Mouse (Mus musculus) neural tube, embryonic 10.5 days (tissue): Measurements from ENCODE around the gene Fbxw4.
"Not testable (repeated sequence)": the region's sequence is repeated elsewhere in the genome, so short reads cannot be mapped to it uniquely, and the experiment has no call there.

Experiments used
- DNase-seq: peaks from one replicate; pipeline ENCODE4 v3.0.0-alpha.2; 2017; ENCODE audit warnings: low spot score; ENCODE audit errors: extremely low spot score

The Fbxw4 gene

GRCm38 (mm10) chr19:45580235-45580634 lies 79.9 kb downstream of the Fbxw4 start:
- DNase-seq: no peak

GRCm38 (mm10) chr19:45579416-45579815 lies 80.7 kb downstream of the Fbxw4 start:
- no peak for DNase-seq

GRCm38 (mm10) chr19:45578976-45579375 lies 81.1 kb downstream of the Fbxw4 start:
- DNase-seq: no peak

- DNase-seq: no peak
Measured at GRCm38 (mm10) chr19:45577141-45577750, 82.9 kb downstream of the Fbxw4 start.

- no peak for DNase-seq
Measured at GRCm38 (mm10) chr19:45575632-45576001, 84.5 kb downstream of the Fbxw4 start.

- DNase-seq: no peak
Measured at GRCm38 (mm10) chr19:45574941-45575631, 85.0 kb downstream of the Fbxw4 start.

GRCm38 (mm10) chr19:45574339-45574898 lies 85.7 kb downstream of the Fbxw4 start:
- no peak for DNase-seq

GRCm38 (mm10) chr19:45573861-45574267 lies 86.2 kb downstream of the Fbxw4 start:
- DNase-seq: peak; percentile 58

GRCm38 (mm10) chr19:45573033-45573432 lies 87.1 kb downstream of the Fbxw4 start:
- no peak for DNase-seq

GRCm38 (mm10) chr19:45567367-45567766 lies 92.7 kb downstream of the Fbxw4 start:
- no peak for DNase-seq

- no peak for DNase-seq
Measured at GRCm38 (mm10) chr19:45565925-45566715, 94.0 kb downstream of the Fbxw4 start.

- DNase-seq: peak; percentile 90
Measured at GRCm38 (mm10) chr19:45560153-45560890, 99.8 kb downstream of the Fbxw4 start, which contains the start of the genes Poll and Gm17018. Gene Poll (minus strand): TSS chr19:45560531. Gene Gm17018 (plus strand): TSS chr19:45560615.

GRCm38 (mm10) chr19:45554136-45554535 lies 106.0 kb downstream of the Fbxw4 start:
- DNase-seq: no peak

GRCm38 (mm10) chr19:45552187-45552586 lies 107.9 kb downstream of the Fbxw4 start:
- DNase-seq: no peak

- DNase-seq: no peak
Measured at GRCm38 (mm10) chr19:45549948-45550347, 110.2 kb downstream of the Fbxw4 start.

GRCm38 (mm10) chr19:45549128-45549915 lies 110.8 kb downstream of the Fbxw4 start:
- no peak for DNase-seq

GRCm38 (mm10) chr19:45548196-45548595 lies 111.9 kb downstream of the Fbxw4 start:
- not testable (repeated sequence) for DNase-seq

GRCm38 (mm10) chr19:45544925-45545321 lies 115.2 kb downstream of the Fbxw4 start:
- peak; percentile 84 for DNase-seq

GRCm38 (mm10) chr19:45544152-45544924 lies 115.8 kb downstream of the Fbxw4 start:
- DNase-seq: peak; percentile 50

- DNase-seq: no peak
Measured at GRCm38 (mm10) chr19:45542061-45542460, 118.1 kb downstream of the Fbxw4 start.
